Mouse (Mus musculus) MEL (cell line): ENCODE data around the gene Scin. TPM values are rescaled to one million over a fixed set of nuclear protein-coding genes. Genes with fewer than 3 reads are reported as not detected.

Source experiments
- DNase-seq: peaks from one replicate; pipeline ENCODE4 v3.0.0; 2011; ENCODE audit warnings: low read depth, low spot score
- H3K27ac ChIP-seq: 2 replicates; pipeline ENCODE4 v1.5.1; 2012; ENCODE audit warnings: low read depth, mild to moderate bottlenecking, control low read depth, low read length, moderate library complexity; ENCODE audit not compliant: control insufficient read depth
- H3K27me3 ChIP-seq, 2 experiments: fragments of 150-350 bp in 1 of 2; sonication (generic) in 1 of 2; 2 replicates each; pipeline ENCODE4 v1.6.1; 2012; ENCODE audit warnings: low read length in 2 of 2, mild to moderate bottlenecking in 2 of 2, improper control_type of control experiment in 1 of 2, moderate library complexity in 1 of 2; ENCODE audit not compliant: insufficient read depth in 2 of 2, control insufficient read depth in 1 of 2
- H3K36me3 ChIP-seq, 2 experiments: 2 replicates each; pipeline ENCODE4 v1.6.1; 2012 to 2014; ENCODE audit warnings: low read length in 2 of 2, improper control_type of control experiment in 1 of 2, inconsistent platforms in 1 of 2, mild to moderate bottlenecking in 1 of 2; ENCODE audit not compliant: insufficient read depth in 2 of 2, control insufficient read depth in 1 of 2
- H3K4me1 ChIP-seq, 2 experiments: fragments of 150-350 bp in 1 of 2; sonication (generic) in 1 of 2; 2 replicates each; pipeline ENCODE4 v1.6.1; 2012; ENCODE audit warnings: low read length in 2 of 2, improper control_type of control experiment in 1 of 2, mild to moderate bottlenecking in 1 of 2; ENCODE audit not compliant: insufficient read depth in 2 of 2, control insufficient read depth in 1 of 2
- H3K4me3 ChIP-seq, 2 experiments: fragments of 150-350 bp in 1 of 2; sonication (generic) in 1 of 2; 2 replicates each; pipeline ENCODE4 v1.5.1; 2012; ENCODE audit warnings: low read depth in 2 of 2, low read length in 2 of 2, mild to moderate bottlenecking in 2 of 2, moderate library complexity in 2 of 2, control low read depth in 1 of 2, improper control_type of control experiment in 1 of 2; ENCODE audit not compliant: control insufficient read depth in 1 of 2, insufficient read depth in 1 of 2
- H3K79me2 ChIP-seq: 2 replicates; pipeline ENCODE4 v1.6.1; 2012; ENCODE audit warnings: mild to moderate bottlenecking, low read length, moderate library complexity; ENCODE audit not compliant: control insufficient read depth, poor library complexity, insufficient read depth
- H3K9ac ChIP-seq: 2 replicates; pipeline ENCODE4 v1.6.1; 2012; ENCODE audit warnings: low read depth, mild to moderate bottlenecking, control low read depth, low read length, moderate library complexity; ENCODE audit not compliant: control insufficient read depth, poor library complexity, severe bottlenecking
- H3K9me3 ChIP-seq: fragments of 150-350 bp; sonication (generic); replicated peaks from 2 replicates; pipeline ENCODE4 v1.6.1; 2012; ENCODE audit warnings: mild to moderate bottlenecking, low read length, improper control_type of control experiment, moderate library complexity; ENCODE audit not compliant: insufficient read depth
- CHD1 ChIP-seq: IDR thresholded peaks from 2 replicates; pipeline ENCODE4 v1.6.1; 2012; ENCODE audit warnings: low read depth, mild to moderate bottlenecking, inconsistent platforms, low read length, improper control_type of control experiment
- CTCF ChIP-seq, 3 experiments: IDR thresholded peaks in 2 of 3; conservative IDR thresholded peaks in 1 of 3; 2 replicates each; pipeline ENCODE4 v1.5.1; 2011 to 2012; ENCODE audit warnings: low read length in 3 of 3, low read depth in 2 of 3, mild to moderate bottlenecking in 2 of 3, improper control_type of control experiment in 1 of 3, inconsistent platforms in 1 of 3, mixed read lengths in 1 of 3, moderate library complexity in 1 of 3; ENCODE audit not compliant: control insufficient read depth in 1 of 3, insufficient read depth in 1 of 3, poor library complexity in 1 of 3, severe bottlenecking in 1 of 3
- E2F4 ChIP-seq: IDR thresholded peaks from 2 replicates; pipeline ENCODE4 v1.6.1; 2011; ENCODE audit warnings: low read depth, low read length, improper control_type of control experiment, borderline replicate concordance
- ELF1 ChIP-seq: IDR thresholded peaks from 2 replicates; pipeline ENCODE4 v1.6.1; 2014; ENCODE audit warnings: low read depth, mild to moderate bottlenecking, inconsistent platforms, low read length, improper control_type of control experiment, moderate library complexity
- GATA1 ChIP-seq: IDR thresholded peaks from 2 replicates; pipeline ENCODE4 v1.6.1; 2011; ENCODE audit warnings: low read depth, low read length, improper control_type of control experiment
- HCFC1 ChIP-seq: IDR thresholded peaks from 2 replicates; pipeline ENCODE4 v1.6.1; 2012; ENCODE audit warnings: low read depth, mild to moderate bottlenecking, inconsistent platforms, low read length, improper control_type of control experiment, moderate library complexity
- MAFK ChIP-seq: IDR thresholded peaks from 2 replicates; pipeline ENCODE4 v1.6.1; 2011; ENCODE audit warnings: low read depth, mild to moderate bottlenecking, low read length, improper control_type of control experiment, borderline replicate concordance
- MAX ChIP-seq: IDR thresholded peaks from 2 replicates; pipeline ENCODE4 v1.6.1; 2011; ENCODE audit warnings: low read length, improper control_type of control experiment
- MAZ ChIP-seq: IDR thresholded peaks from 2 replicates; pipeline ENCODE4 v1.6.1; 2012; ENCODE audit warnings: low read depth, mild to moderate bottlenecking, inconsistent platforms, low read length, improper control_type of control experiment
- MEF2A ChIP-seq: IDR thresholded peaks from 2 replicates; pipeline ENCODE4 v1.6.1; 2014; ENCODE audit warnings: low read depth, mild to moderate bottlenecking, inconsistent platforms, low read length, improper control_type of control experiment; ENCODE audit not compliant: poor library complexity, insufficient replicate concordance, severe bottlenecking; ENCODE audit errors: extremely low read depth
- MYC ChIP-seq: IDR thresholded peaks from 2 replicates; pipeline ENCODE4 v1.6.1; 2011; ENCODE audit warnings: low read depth, mild to moderate bottlenecking, low read length, improper control_type of control experiment, moderate library complexity
- POLR2A ChIP-seq, 2 experiments: IDR thresholded peaks; 2 replicates each; pipeline ENCODE4 v1.6.1; 2011 to 2012; ENCODE audit warnings: low read length in 2 of 2, mild to moderate bottlenecking in 2 of 2, control low read depth in 1 of 2, improper control_type of control experiment in 1 of 2, low read depth in 1 of 2, moderate library complexity in 1 of 2; ENCODE audit not compliant: control insufficient read depth in 1 of 2, insufficient read depth in 1 of 2, poor library complexity in 1 of 2
- POLR2AphosphoS5 ChIP-seq: IDR thresholded peaks from 2 replicates; pipeline ENCODE4 v1.6.1; 2012; ENCODE audit warnings: low read depth, borderline replicate concordance, mild to moderate bottlenecking, inconsistent platforms, low read length, moderate library complexity, mixed read lengths
- TAL1 ChIP-seq: IDR thresholded peaks from 2 replicates; pipeline ENCODE4 v1.6.1; 2012; ENCODE audit warnings: mild to moderate bottlenecking, inconsistent platforms, low read length, moderate library complexity, mixed read lengths
- UBTF ChIP-seq: IDR thresholded peaks from 2 replicates; pipeline ENCODE4 v1.6.1; 2012; ENCODE audit warnings: low read depth, mild to moderate bottlenecking, inconsistent platforms, low read length, improper control_type of control experiment, moderate library complexity, borderline replicate concordance; ENCODE audit not compliant: insufficient read depth
- ZC3H11A ChIP-seq: IDR thresholded peaks from 2 replicates; pipeline ENCODE4 v1.6.1; 2012; ENCODE audit warnings: low read depth, mild to moderate bottlenecking, inconsistent platforms, low read length, improper control_type of control experiment
- ZKSCAN1 ChIP-seq: IDR thresholded peaks from 2 replicates; pipeline ENCODE4 v1.6.1; 2012; ENCODE audit warnings: low read depth, mild to moderate bottlenecking, inconsistent platforms, low read length, improper control_type of control experiment, moderate library complexity
- ZNF384 ChIP-seq: IDR thresholded peaks from 2 replicates; pipeline ENCODE4 v1.6.1; 2012; ENCODE audit warnings: low read depth, mild to moderate bottlenecking, inconsistent platforms, low read length, improper control_type of control experiment
- polyA plus RNA-seq, 2 experiments: library from polyadenylated mRNA; stranded (reverse) in 1 of 2; unstranded in 1 of 2; fragments of >175 nt in 1 of 2; fragments of >200 nt in 1 of 2; gene quantifications; 2 replicates each; pipeline versions ENCODE4 v1.2.1 to v1.2.4; 2012; ENCODE audit warnings: low replicate concordance in 2 of 2, low read depth in 1 of 2; ENCODE audit not compliant: insufficient read length in 2 of 2, insufficient read depth in 1 of 2, missing spikeins in 1 of 2
- total RNA-seq: library from RNA; depleted of rRNA; stranded (reverse); fragments of 300-350 nt; gene quantifications from 2 replicates; pipeline ENCODE4 v1.2.3, GENCODE M21; 2012

Scin gene
- total and polyA plus RNA-seq, 3 experiments = 0.03 to 0.04 TPM; not detected in 1

DNA sequence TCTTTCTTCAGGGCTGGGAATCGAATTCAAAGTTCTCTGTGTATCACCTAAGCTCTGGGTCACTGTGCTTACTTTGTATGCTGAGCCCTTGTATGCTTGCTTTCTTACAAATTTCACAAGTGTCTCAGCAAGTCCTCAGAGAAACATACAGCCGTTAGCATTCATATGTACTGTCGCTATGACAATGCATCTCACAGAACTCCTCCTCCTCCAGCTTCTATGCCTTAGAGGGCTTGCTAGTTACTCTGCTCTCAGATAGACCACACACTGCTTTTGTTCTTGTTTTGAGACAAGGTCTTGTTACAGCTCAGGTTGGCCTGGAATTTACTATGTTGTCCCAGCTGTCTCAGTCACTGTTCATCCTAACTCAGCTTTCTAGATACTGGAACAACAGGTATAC, 111.7 kb downstream of the Scin start:
- no peak for DNase-seq
- Histone ChIP-seq H3K27me3 (no peaks in the 10 kb centered on the region), H3K9ac (no peak overlapping the region), H3K4me1 (peaks cover 16 to 18% of the 10 kb centered on the region in 2 experiments), H3K9me3 (no peaks in the 10 kb centered on the region), H3K27ac (no peak overlapping the region), H3K4me3 (no peak overlapping the region), H3K36me3 (peaks cover 0 to 25% of the 10 kb centered on the region in 2 experiments; a peak in 2 of 4 replicates), H3K79me2 (no peaks in the 10 kb centered on the region)
- TF ChIP-seq E2F4 (no peak), POLR2A (IDR thresholded peaks at IDR 0.05; ENCODE audit: control insufficient read depth in 1 of 2, insufficient read depth in 1 of 2, low read depth in 1 of 2, low read length in 2 of 2, poor library complexity in 1 of 2) (no peak), HCFC1 (no peak), MEF2A (no peak), MAX (no peak), UBTF (no peak), ZKSCAN1 (no peak), GATA1 (no peak), MAZ (no peak), CHD1 (no peak), CTCF (IDR thresholded peaks at IDR 0.05 in 2 of 3, conservative IDR thresholded peaks at IDR 0.05 in 1 of 3; ENCODE audit: control insufficient read depth in 1 of 3, insufficient read depth in 1 of 3, low read depth in 2 of 3, low read length in 3 of 3, poor library complexity in 1 of 3, severe bottlenecking in 1 of 3) (no peak)

- no peak overlapping the region; a peak in 1 of 4 replicates for H3K4me3 ChIP-seq
- TF ChIP-seq UBTF = no peak
- no peak for TF ChIP-seq MAX
- no peak for TF ChIP-seq ELF1
- TF ChIP-seq CHD1 = no peak
- TF ChIP-seq MAFK = no peak
- TF ChIP-seq MEF2A = no peak
- TF ChIP-seq ZC3H11A = no peak
- TF ChIP-seq POLR2AphosphoS5 = no peak
- TF ChIP-seq TAL1 = no peak
- TF ChIP-seq ZNF384 = no peak
- no peak for TF ChIP-seq MYC
- TF ChIP-seq, all 39 proteins: peak for 0
- Histone ChIP-seq H3K4me1 (peaks cover 3 to 13% of the 10 kb centered on the region in 2 experiments), H3K27me3 (no peaks in the 10 kb centered on the region), H3K36me3 (peaks cover 0 to 9% of the 10 kb centered on the region in 2 experiments; a peak in 2 of 4 replicates), H3K9ac (no peak overlapping the region), H3K79me2 (no peaks in the 10 kb centered on the region; the same call in 1 of the 2 replicates), H3K9me3 (no peaks in the 10 kb centered on the region), H3K27ac (no peak overlapping the region)
- no peak for DNase-seq
These were observed 116.0 kb downstream of the Scin start for GRCm38 (mm10) chr12:40017955-40018505.
